Mouse (Mus musculus) neutrophil, adult 5-6 weeks (primary cell): Measurements from ENCODE around the gene Stac3. TPM values are rescaled to one million over a fixed set of nuclear protein-coding genes. Genes with fewer than 3 reads are reported as not detected.

Experiments
- ATAC-seq: fragments of 151-379, 151-347 bp; 2 replicates; pipeline ENCODE4 v1.8.0; 2017; ENCODE audit warnings: mild to moderate bottlenecking, moderate TSS enrichment; ENCODE audit not compliant: insufficient number of reproducible peaks, poor library complexity, low FRiP score, severe bottlenecking; ENCODE audit errors: extremely low read depth
- total RNA-seq: library from RNA; stranded (forward); fragments of 200-1000 nt; gene quantifications from 2 replicates; pipeline ENCODE4 v1.2.3, GENCODE M21; 2017

Stac3 gene
- total RNA-seq: 6.0 and 9.8 TPM in 2 replicates

- no peak for ATAC-seq
These were observed at the start of gene Stac3 for GRCm38 (mm10) chr10:127500894-127501893. Stac3 (plus strand) TSS chr10:127501686.

DNA sequence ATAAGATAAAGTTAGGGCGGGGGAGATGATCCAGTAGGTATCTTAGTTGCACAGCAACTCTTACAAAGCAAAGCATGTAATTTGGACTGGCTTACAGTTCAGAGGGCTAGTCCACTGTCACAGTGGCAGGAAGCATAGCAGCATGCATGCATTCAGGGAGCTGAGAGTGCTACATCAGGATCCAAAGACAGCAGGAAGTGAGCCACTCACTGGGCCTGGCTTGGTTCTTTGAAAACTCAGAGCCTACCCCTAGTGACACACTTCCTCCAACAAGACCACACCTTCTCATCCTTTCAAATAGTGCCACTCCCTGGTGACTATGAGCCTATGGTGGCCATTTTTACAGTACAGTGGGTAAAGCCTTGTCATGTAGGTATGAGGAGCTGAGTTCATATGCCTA lies 47.8 kb upstream of the Stac3 start:
- no peak for ATAC-seq

GRCm38 (mm10) chr10:127462411-127463096 lies 38.9 kb upstream of the Stac3 start:
- no peak for ATAC-seq

DNA sequence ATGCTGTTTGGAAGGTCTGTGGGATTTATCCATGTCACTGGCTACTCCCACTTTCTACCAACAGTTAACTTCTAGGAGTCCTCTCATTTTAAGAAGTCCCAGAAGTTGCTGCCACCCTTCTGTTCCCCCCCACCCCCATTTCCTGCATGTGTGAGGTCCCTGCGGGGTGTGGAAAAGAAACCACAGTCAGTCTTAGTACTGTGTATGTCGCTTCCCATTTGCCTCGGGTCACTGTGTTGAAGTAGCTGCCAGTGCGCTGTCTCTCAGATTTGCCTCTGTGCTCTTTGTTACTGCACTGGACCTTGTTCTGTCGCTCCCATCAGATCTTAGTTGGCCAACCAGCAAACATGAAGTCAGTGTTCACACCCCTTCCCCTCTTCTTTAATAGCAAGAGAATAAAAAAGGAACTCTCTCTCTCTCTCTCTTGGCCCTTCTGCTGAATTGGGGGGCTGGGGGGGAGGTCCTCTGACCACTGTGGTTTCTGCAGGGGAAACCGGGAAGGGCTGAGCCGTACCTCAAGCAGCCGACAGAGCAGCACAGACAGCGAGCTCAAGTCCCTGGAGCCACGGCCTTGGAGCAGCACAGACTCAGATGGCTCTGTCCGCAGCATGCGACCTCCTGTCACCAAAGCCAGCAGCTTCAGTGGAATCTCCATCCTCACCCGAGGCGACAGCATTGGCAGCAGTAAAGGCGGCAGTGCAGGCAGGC lies 30.1 kb upstream of the Stac3 start:
- no peak for ATAC-seq

- no peak for ATAC-seq
These were observed 28.8 kb upstream of the Stac3 start for GRCm38 (mm10) chr10:127472722-127473121.

GRCm38 (mm10) chr10:127475175-127475574 lies 26.3 kb upstream of the Stac3 start:
- no peak for ATAC-seq

- no peak for ATAC-seq
These were observed 24.9 kb upstream of the Stac3 start for GRCm38 (mm10) chr10:127476541-127476940.

GRCm38 (mm10) chr10:127477301-127477700 lies 24.2 kb upstream of the Stac3 start:
- no peak for ATAC-seq

DNA sequence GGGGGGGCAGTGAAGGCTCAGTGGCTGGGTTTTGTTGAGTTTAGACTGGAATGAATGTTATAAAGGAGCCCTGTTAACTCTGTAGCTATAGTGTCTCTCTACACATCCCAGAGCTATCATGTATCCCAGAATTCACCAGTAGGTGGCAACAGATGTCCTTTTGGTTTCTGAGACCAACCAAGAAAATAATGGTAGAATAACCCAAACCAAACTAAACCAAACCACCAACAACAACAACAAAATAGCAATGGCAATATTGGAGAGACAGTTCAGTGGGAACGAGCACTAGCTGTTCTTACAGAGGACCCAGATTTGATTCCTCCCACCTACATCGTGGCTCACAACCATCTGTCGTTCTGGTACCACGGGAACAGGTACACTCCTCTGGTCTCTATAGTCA lies 22.4 kb upstream of the Stac3 start:
- ATAC-seq: no peak

DNA sequence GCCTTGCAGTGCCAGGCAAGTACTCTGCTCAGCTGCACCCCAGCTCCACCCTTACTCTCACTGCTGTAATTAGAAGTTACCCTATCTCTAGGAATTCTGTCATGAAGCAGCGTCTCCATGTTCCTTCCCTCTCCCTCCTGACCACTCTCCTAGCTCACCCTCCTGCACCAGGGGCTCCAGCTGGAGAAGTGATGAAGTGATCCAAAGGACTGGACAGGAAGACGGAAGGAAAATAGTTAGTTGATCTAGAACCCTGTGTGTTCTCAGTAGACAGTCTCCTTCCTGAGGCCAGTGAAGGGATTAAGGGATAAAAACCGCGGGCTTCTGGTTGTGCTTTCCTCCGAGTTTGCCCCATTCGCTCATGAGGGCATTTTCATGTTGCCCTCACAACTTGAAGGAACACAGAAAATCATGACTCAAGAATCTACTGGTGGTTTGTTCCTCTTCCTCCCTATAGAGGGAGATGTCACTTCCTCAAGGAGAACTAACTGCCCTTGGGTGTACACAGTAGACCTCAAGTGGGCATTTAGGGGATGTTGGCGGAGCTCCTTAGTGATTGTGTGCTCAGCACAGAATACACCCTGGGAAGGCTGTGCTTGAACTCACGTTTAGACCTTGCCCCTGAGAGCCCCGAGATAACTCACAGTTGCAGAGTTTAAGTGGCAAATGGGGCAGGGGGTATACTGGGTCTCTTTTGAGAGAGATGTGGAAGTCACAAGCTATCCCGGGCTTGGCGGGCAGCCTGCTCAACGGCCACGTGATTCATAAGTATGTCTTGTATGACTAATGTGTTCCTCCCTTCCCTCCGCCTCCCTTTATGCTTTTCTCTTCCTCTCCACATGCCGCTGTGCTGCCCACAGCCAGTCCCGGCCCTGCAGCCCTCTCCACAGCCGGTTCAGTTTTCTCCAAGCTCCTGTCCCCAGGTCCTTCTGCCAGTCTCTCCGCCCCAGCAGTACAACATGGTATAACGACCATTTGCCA lies 20.4 kb upstream of the Stac3 start:
- peak; percentile 37; the same call in 1 of the 2 replicates for ATAC-seq

GRCm38 (mm10) chr10:127485235-127485634 lies 16.3 kb upstream of the Stac3 start:
- no peak for ATAC-seq

DNA sequence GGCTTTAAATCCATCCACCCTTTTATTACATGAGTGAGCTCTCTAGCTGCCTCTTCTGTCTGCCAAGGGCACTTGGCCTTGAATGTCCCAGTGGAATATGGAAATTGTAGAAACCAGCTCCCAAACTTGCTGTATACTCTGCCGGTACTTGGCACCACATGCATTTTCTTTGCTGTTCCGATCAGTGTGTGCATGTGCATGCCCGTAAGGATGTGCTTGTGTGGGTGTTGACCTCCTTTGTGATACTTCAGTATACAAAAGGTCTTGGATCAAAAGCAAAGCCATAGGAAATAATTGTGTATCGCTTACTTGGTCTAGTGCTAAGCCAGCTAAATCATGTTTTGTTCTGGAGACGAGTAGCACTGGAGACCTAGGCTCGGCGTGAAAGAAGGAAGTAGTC lies 12.6 kb upstream of the Stac3 start:
- no peak for ATAC-seq

DNA sequence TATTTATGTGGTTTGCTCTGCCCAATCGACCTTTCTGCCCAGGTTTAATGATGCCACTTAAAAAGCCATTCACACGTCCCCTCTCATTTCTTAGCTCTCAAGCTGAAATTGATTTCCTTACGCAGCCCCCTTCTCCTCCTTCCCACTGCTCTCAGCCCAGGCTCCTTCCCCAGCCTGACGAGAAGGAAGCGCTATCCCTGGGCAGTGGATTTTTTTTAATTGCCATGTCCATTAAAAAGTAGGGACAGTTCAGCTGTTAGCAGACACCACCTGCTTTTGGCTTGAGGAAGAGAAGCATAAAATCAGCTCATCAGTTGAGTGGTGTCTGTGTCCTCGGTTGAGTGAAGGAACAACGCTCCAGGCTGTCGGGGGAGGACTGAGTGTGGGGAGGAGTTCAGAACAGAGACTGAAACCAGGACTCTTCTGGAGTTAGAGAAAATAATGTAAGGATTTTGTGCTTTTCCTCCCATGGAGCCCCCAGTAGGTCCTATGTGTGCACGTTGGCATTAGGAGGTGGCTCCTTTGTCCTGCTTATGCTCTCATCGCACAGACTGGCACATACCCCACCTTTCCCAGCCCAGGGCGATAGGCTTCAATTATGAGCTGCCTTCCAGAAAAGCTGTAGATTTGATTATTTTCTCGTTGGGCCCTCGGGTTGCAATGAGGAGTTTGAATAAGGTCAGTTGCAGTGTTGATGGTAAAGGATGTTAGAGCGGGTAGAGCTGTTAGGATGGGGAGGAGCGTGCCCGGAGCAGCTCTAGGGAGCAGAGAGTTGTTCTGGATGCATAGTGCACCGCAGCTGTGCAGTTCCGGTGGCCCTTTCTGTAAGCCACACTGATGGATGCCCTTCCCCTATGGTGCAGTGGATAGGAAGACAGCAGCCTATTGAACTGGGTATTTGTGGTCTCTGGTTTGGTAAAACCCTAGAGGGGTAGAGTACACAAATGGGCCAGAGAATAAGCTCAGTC lies 11.0 kb upstream of the Stac3 start:
- no peak for ATAC-seq

GRCm38 (mm10) chr10:127491128-127491512 lies 10.4 kb upstream of the Stac3 start:
- no peak for ATAC-seq

GRCm38 (mm10) chr10:127492118-127492517 lies 9.4 kb upstream of the Stac3 start:
- ATAC-seq: no peak

DNA sequence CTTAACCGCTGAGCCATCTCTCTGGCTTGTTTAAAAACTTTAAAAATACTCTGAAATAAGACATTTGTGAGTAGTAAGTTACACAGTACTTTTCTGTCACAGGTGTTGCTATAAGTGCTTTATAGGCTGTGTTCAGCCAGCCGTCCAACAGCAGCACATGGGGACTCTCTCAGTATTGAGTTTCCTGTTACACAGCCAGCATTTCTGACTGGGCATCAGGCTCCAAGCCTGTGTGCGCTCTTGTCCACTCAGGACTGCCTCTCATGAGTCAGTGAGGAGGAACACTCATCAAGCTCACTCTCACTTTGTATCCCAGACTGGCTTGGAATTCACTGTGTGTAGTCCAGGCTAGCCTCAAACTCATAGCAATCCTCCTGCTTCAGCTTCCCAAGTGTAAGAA lies 5.3 kb upstream of the Stac3 start:
- no peak for ATAC-seq

DNA sequence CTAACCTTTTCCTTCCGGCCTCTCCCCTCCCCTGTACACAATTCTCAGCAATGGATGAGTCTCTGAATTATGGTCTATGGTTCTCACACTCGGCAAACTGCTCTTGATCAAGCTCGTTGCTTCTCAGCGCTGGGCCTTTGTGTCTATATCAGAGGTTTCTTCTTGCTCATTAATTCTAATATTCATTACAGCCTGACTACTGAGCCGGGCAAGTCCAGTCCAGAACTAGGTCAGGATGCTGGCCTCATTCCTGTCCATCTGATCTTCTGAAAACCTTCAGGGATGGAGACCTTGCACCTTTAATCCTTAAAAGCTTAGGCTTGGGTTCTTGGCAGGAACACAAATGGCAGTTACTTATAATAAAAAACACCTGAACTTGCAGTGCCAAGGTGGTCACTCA lies 2.0 kb upstream of the Stac3 start:
- ATAC-seq: no peak
